Mouse (Mus musculus) stomach, embryonic 16.5 days (tissue): ENCODE data around the gene Glis2. TPM values are rescaled to one million over a fixed set of nuclear protein-coding genes. Genes with fewer than 3 reads are reported as not detected.

ENCODE experiments used
- ATAC-seq: fragments of 200-750 bp; cut with Nextera tagmentation; 2 replicates; pipeline ENCODE4 v1.8.0; 2017; ENCODE audit warnings: moderate number of reproducible peaks, moderate TSS enrichment; ENCODE audit not compliant: insufficient read depth, low FRiP score
- H3K27ac ChIP-seq: fragments of 300-500 bp; sonication (generic); 2 replicates; pipeline ENCODE4 v1.5.1; 2014; ENCODE audit warnings: low read length
- H3K27me3 ChIP-seq: fragments of 300-500 bp; sonication (generic); 2 replicates; pipeline ENCODE4 v1.6.1; 2014; ENCODE audit warnings: low read length, control low read depth, mixed read lengths; ENCODE audit not compliant: control insufficient read depth, insufficient read depth
- H3K36me3 ChIP-seq: fragments of 300-500 bp; sonication (generic); 2 replicates; pipeline ENCODE4 v1.6.1; 2014; ENCODE audit warnings: low read length; ENCODE audit not compliant: control insufficient read depth, insufficient read depth
- H3K4me1 ChIP-seq: fragments of 300-500 bp; sonication (generic); 2 replicates; pipeline ENCODE4 v1.6.1; 2014; ENCODE audit warnings: low read length, control low read depth, mixed read lengths; ENCODE audit not compliant: control insufficient read depth, insufficient read depth
- H3K4me2 ChIP-seq: fragments of 300-500 bp; sonication (generic); 2 replicates; pipeline ENCODE4 v1.6.1; 2014; ENCODE audit warnings: low read depth, low read length, mixed read lengths
- H3K4me3 ChIP-seq: fragments of 300-500 bp; sonication (generic); replicated peaks from 2 replicates; pipeline ENCODE4 v1.5.1; 2014; ENCODE audit warnings: mild to moderate bottlenecking, low read length
- H3K9ac ChIP-seq: fragments of 300-500 bp; sonication (generic); 2 replicates; pipeline ENCODE4 v1.6.1; 2014; ENCODE audit warnings: low read length
- H3K9me3 ChIP-seq: fragments of 300-500 bp; sonication (generic); replicated peaks from 2 replicates; pipeline ENCODE4 v1.6.1; 2016; ENCODE audit warnings: low read length, control low read depth; ENCODE audit not compliant: control insufficient read depth
- WGBS: fragments of 180-500 bp; shearing (Covaris S2); extraction: QIAGEN DNeasy Blood & Tissue Kit; methylation state at CpG from one replicate; pipeline ENCODE4 v1.1.7; 2014; 5-methylcytosine and 5-hydroxymethylcytosine counted together
- polyA plus RNA-seq: library from polyadenylated mRNA; unstranded; fragments of >200 nt; fragmentation: Nextera tagmentation; extraction: Ambion mirVana; gene quantifications from 2 replicates; pipeline ENCODE4 v1.2.1, GENCODE M21; 2015

The Glis2 gene
- polyA plus RNA-seq, 1 experiment from 2014 or later: 18.7 TPM

DNA sequence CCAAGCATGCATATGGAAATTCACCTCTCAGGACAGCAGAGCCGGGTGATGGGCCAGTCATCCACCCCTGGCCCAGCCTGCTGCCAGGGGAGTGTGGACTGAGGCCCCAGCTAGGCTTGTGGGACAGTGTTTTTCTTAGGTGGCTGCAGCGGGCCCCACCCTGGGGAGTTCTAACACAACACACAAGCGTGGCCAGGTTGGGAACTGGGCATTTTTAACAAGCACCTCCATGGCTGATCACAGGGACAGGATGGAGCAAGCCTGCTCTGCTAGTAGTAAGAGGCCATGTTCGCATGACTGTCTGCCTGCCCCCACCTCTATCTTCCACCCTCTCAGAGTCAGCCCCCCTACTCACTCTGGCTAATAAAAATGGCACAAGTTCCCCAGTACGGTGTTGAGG lies 3.5 kb downstream of the Glis2 start:
- 62% methylated on average over 5 of the region's 5 CpGs for WGBS
- Histone ChIP-seq H3K4me2 (no peak overlapping the region), H3K4me1 (peaks cover 69% of the 10 kb centered on the region), H3K27me3 (no peaks in the 10 kb centered on the region), H3K9ac (0 out of 2 replicates have a peak overlapping the region, but pooled peaks have one; percentile 10), H3K4me3 (no peak overlapping the region), H3K27ac (no peak overlapping the region), H3K36me3 (no peaks in the 10 kb centered on the region), H3K9me3 (no peaks in the 10 kb centered on the region)
- ATAC-seq: no peak

DNA sequence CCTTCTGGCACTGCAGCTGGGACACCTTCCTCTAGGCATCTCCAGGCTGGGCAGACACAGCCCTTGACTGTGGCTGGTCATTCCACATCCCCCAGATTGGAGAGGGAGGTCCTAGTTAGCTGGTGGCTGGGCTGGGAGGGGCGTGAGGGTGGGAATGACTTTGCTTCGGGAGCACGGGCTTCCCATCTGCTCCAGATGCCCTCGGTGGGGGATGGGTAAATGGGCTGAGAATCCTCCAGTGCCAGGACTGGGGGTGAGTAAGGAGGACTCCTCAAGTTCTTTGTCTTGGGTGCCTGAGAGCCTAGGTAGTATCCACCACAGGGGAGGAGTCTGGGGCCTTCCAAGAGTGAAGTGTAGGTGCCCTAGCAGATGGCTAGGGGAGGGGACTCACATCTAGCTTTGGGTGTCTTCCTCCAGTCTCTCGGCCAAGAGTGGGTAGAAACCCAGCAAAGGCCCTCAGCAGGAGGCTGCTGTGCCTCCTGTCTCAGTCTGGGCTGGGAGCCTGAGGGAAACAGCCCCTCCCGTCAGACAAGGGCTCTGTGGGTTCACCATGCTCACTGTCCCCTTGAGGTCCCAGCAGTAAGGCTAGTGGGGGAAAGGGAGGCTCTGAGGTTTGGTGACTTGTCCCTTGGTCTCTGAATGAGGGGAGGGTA lies 4.5 kb downstream of the Glis2 start:
- no peaks in the 10 kb centered on the region for H3K27me3 ChIP-seq
- H3K27ac ChIP-seq: peak overlapping the region; percentile 24; the same call in 1 of the 2 replicates
- 24% methylated on average over 6 of the region's 6 CpGs for WGBS
- no peak for ATAC-seq
- H3K4me3 ChIP-seq: no peak overlapping the region
- peak overlapping the region; percentile 6 for H3K9ac ChIP-seq
- H3K4me2 ChIP-seq: no peak overlapping the region
- H3K36me3 ChIP-seq: no peaks in the 10 kb centered on the region
- peaks cover 73% of the 10 kb centered on the region for H3K4me1 ChIP-seq
- H3K9me3 ChIP-seq: no peaks in the 10 kb centered on the region

DNA sequence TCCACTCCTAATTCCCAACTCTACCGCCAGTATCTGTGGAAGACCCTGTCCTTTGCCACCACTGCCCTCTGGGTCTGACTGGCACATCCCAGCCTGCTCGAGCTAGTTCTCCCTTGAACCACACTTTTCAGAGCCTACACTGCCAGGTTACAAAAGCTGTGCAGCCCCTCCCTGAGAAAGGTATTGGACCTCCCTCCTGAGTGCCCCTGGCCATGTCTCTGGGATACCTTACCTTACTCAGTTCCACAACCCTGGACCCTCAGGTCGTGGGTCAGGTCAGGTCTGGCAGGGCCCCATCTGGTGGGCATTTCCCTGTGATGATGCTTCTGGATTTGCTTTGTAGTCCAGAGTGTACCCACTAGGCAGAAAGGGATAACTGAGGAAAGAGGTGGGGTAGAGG lies 5.1 kb downstream of the Glis2 start:
- no peaks in the 10 kb centered on the region for H3K9me3 ChIP-seq
- ATAC-seq: no peak
- H3K27ac ChIP-seq: 0 out of 2 replicates have a peak overlapping the region, but pooled peaks have one; percentile 24
- no peaks in the 10 kb centered on the region for H3K36me3 ChIP-seq
- no peak overlapping the region for H3K9ac ChIP-seq
- no peak overlapping the region for H3K4me2 ChIP-seq
- no peaks in the 10 kb centered on the region for H3K27me3 ChIP-seq
- H3K4me1 ChIP-seq: peaks cover 79% of the 10 kb centered on the region
- WGBS: 71% methylated on average over 3 of the region's 3 CpGs
- no peak overlapping the region for H3K4me3 ChIP-seq

DNA sequence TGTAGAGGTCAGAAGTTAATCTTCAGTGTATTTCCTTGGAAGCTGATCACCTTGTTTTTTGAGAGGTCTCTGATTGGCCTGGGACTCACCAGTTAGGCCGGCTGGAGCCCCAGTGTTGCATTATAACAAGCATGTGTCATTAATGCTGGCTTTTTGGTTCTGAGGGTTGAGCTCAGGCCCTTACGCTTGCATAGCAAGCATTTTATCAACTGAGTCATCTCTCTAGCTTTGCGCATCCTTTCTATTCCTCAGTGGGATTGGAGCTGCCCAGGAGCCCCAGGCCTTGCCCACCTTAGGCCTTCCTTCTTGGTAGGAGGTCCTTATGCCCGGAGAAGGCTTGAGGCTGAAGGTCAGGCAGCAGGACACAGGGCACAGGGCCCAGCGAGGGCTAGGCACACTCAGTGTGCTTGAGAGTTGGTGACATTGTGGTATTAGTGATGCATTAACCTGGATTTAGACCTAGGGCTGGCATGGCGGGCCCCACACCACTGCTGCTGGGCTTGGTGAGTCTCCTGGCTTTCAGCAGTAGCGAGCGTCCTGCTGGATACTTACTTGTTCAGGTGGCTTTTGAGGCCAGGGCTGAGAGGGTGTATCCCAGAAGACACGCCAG lies 6.3 kb downstream of the Glis2 start:
- Histone ChIP-seq H3K9ac (peak overlapping the region; percentile 22; the same call in 1 of the 2 replicates), H3K36me3 (no peaks in the 10 kb centered on the region), H3K27ac (peak overlapping the region; percentile 57), H3K27me3 (no peaks in the 10 kb centered on the region), H3K4me1 (peaks cover 81% of the 10 kb centered on the region), H3K4me2 (no peak overlapping the region), H3K9me3 (no peaks in the 10 kb centered on the region), H3K4me3 (no peak overlapping the region)
- no peak for ATAC-seq
- WGBS: 66% methylated on average over 9 of the region's 9 CpGs

DNA sequence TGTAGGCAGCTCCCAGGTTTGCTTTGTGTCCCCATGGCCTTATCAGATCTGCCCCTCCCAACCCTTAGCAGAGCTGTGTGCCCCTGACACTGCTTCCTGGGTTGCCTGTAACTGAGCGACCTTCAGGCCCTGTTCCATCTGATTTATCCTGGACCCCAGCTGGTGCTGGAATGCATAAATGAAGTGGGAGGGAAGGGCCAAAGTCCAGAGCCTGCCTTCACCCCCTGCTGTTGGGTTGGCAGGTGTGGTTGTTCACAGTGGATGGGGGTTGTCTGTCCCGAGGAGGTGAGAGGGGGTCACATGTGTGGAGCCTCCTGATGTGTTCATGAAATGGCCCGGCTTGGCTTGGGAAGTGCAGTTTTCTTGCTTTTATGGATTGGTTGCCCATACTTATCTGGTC lies 7.7 kb downstream of the Glis2 start:
- Histone ChIP-seq H3K9ac (peak overlapping the region; percentile 56), H3K36me3 (no peaks in the 10 kb centered on the region), H3K4me2 (0 out of 2 replicates have a peak overlapping the region, but pooled peaks have one; percentile 7), H3K4me3 (no peak overlapping the region), H3K9me3 (no peaks in the 10 kb centered on the region), H3K4me1 (peaks cover 81% of the 10 kb centered on the region), H3K27ac (peak overlapping the region; percentile 39), H3K27me3 (no peaks in the 10 kb centered on the region)
- peak; percentile 19; the same call in 1 of the 2 replicates for ATAC-seq
- 19% methylated on average over 3 of the region's 3 CpGs for WGBS

DNA sequence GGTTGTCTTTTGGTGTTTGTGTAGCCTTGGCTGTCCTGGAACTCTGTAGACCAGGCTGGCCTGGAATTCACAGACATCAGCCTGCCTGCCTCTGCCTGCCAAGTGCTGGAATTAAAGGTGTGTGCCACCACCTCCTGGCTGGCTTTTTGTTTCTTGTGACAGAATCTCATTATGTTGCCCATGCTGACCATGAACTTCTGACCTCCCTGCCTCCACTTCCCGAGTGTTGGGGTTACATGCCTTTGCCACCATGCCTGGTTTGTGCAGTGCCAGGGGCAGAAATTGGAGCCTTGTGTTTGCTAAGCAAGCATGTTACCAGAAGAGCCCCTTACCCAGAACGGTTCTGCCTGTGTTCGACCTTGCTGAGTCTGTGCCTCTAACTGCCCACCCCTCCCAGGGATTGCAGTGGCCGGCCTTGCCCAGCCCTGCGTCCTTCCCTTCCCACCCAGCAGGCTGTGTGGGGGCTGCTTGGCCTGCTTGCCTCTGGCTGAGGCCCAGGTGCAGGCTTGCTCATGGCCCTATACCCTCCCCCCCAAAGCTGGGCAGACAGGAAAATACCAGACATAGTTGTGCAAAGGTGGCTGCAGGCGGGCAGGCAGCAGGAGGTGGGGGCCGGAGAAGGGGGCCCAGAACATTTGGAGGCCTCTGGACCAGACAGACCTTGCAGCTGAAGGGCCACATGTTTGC lies 8.4 kb downstream of the Glis2 start:
- Histone ChIP-seq H3K9ac (peak overlapping the region; percentile 56), H3K4me2 (peak overlapping the region; percentile 27)
- 0 out of 2 replicates have a peak, but pooled peaks have one; percentile 16 for ATAC-seq

DNA sequence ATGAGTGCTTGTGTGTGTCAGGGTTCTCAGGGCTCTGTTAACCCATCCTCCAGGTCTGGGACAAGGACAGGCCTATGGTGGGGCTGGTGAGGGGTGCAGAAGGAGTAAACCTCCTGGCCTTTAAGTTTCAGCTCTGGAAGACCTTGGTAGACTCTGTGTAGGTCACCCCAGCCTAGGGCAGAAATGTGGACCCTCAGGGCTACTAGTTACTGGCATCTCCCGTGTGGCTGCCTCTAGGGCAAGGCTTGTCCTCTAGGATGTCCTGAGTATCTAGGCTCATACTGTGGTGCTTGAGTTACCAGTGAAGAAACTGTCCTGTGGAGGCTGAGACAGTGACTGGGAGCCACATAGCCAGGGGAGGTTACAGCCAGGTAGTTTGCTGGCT lies 8.9 kb downstream of the Glis2 start:
- no peaks in the 10 kb centered on the region for H3K9me3 ChIP-seq
- no peaks in the 10 kb centered on the region for H3K27me3 ChIP-seq
- H3K4me2 ChIP-seq: peak overlapping the region; percentile 27; the same call in 1 of the 2 replicates
- no peaks in the 10 kb centered on the region for H3K36me3 ChIP-seq
- no peak overlapping the region for H3K4me3 ChIP-seq
- WGBS: 25% methylated on average over 1 of the region's 1 CpGs
- H3K4me1 ChIP-seq: peaks cover 81% of the 10 kb centered on the region
- peak overlapping the region; percentile 56 for H3K9ac ChIP-seq
- H3K27ac ChIP-seq: peak overlapping the region; percentile 39
- no peak for ATAC-seq

More for the DNA sequence above, 8.4 kb downstream of the Glis2 start:
- Histone ChIP-seq H3K27ac (peak overlapping the region; percentile 39), H3K36me3 (no peaks in the 10 kb centered on the region), H3K9me3 (no peaks in the 10 kb centered on the region), H3K27me3 (no peaks in the 10 kb centered on the region), H3K4me1 (peaks cover 81% of the 10 kb centered on the region), H3K4me3 (no peak overlapping the region)
- 22% methylated on average over 7 of the region's 7 CpGs for WGBS

DNA sequence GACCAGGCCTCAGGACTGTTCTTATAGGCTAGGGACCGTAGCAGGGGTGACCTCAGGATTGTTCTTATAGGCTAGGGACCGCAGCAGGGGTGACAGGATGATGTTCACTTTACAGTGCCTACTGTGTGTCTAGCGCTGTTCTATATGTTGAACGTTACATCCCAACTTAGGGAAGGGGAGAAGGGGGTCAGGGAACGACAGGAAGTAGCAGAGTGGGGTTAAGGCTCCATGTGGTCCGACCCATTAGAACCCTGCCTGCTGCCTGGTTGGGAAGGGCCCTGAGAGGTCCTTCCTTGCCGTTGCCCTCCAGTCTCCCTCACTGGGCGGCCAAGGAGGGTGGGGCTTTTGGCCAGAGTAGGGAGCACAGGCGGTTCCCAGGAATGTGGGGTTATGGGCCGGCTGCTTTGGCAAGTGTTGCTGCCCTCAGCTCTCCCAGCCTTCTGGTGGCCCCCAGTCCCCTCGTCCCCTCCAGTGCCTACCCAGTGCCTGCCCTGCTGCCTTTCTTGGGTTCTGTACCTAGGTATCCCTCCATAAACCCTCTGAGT lies 9.9 kb downstream of the Glis2 start:
- peak overlapping the region; percentile 39; the same call in 1 of the 2 replicates for H3K27ac ChIP-seq
- H3K4me1 ChIP-seq: peaks cover 73% of the 10 kb centered on the region
- no peak for ATAC-seq
- no peaks in the 10 kb centered on the region for H3K9me3 ChIP-seq
- no peaks in the 10 kb centered on the region for H3K36me3 ChIP-seq
- peak overlapping the region; percentile 3; the same call in 1 of the 2 replicates for H3K9ac ChIP-seq
- H3K4me3 ChIP-seq: no peak overlapping the region
- no peaks in the 10 kb centered on the region for H3K27me3 ChIP-seq
- WGBS: 50% methylated on average over 11 of the region's 11 CpGs
- H3K4me2 ChIP-seq: no peak overlapping the region
